Mouse (Mus musculus): ENCODE data around the gene Med15.
A peak's percentile ranks its signal among the peaks of the same experiment; 100 is the strongest.
"Not testable (repeated sequence)": the region's sequence is repeated elsewhere in the genome, so short reads cannot be mapped to it uniquely, and the experiment has no call there.

The Med15 gene

GRCm38 (mm10) chr16:17732841-17733340, at the start of gene Med15:
Gene Med15 (minus strand): TSS chr16:17732891.
- no peak for DNase-seq (ENCODE audit: low spot score in 2 of 2)

GRCm38 (mm10) chr16:17779692-17780091, 47.0 kb upstream of the Med15 start:
- DNase-seq (ENCODE audit: low spot score in 2 of 2): no peak

DNA sequence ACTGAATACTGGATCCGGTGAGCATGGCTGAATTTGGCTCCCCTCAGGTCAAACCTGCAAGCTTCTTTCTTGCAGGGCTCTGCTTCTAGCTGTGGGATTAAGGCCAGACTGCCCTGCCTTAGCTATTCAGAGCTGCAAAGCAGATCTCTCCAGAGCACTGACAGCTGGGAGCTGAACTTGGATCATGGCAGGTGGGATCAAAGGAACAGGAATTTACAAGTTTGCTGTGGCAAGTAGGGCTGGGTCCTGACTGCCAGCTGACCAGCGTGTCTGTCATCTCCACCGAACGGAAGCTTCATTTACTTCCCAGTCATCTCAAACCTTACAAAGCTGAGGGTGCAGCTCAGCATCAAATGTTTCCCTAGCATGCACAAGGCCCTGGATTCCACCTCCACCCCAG, 45.5 kb upstream of the Med15 start:
- no peak for DNase-seq (ENCODE audit: low spot score in 2 of 2)

DNA sequence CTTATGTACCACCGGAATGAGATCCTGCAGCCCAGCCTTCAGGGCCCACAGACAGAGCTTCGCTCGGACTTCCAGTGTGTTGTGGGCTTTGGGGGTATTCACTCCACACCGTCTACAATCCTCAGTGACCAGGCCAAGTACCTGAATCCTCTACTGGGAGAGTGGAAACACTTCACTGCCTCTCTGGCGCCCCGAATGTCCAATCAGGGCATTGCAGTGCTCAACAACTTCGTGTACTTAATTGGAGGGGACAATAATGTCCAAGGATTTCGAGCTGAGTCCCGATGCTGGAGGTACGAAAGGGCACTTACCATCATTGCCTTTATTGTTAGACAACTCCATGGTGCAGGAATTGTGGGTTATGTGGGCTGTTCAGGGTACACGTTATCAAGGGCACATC, 44.1 kb upstream of the Med15 start:
- no peak for DNase-seq (ENCODE audit: low spot score in 2 of 2)

- DNase-seq (ENCODE audit: low spot score in 2 of 2): no peak
Measured at GRCm38 (mm10) chr16:17771117-17771865, 38.6 kb upstream of the Med15 start.

DNA sequence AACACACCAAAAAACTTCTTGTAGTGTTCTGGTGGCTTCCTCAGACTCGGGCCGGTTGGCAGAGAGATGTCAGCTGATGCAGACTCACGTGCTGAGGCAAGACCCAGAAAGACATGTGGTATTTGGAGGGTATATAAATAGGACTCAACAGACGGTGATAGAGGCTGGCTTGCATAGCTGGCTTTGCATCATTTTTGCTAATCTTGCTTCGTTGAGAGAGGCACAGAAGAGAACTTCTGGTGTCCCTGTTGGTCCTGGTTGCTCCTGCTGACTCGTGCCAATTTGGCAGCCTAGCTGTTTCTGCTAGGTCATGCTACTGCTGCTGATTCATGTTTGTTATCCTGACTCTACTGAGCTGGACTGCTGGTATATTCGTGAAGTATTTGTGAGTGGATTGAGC, 36.1 kb upstream of the Med15 start:
- peak in 1 of 2 experiments; percentile 11 for DNase-seq (ENCODE audit: low spot score in 2 of 2)

DNA sequence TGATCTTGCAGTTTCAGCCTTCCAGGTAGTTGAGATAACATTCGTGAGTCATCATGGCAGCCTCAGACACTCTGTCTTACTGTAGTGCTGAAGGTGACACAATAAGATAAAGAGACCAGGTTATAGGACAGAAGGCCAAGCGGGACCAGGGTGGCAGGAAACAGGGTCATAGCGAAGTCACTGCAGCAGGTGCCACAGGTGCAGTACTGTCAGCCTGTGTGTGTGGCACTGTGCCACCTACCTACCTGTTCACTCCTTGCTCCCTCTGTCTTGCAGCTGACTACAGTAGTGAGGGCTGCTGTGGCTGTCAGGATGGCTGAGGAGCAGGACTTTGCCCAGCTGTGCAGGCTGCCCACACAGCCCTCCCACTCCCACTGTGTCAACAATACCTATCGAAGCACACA, 31.4 kb upstream of the Med15 start:
- DNase-seq (ENCODE audit: low spot score in 2 of 2): no peak

DNA sequence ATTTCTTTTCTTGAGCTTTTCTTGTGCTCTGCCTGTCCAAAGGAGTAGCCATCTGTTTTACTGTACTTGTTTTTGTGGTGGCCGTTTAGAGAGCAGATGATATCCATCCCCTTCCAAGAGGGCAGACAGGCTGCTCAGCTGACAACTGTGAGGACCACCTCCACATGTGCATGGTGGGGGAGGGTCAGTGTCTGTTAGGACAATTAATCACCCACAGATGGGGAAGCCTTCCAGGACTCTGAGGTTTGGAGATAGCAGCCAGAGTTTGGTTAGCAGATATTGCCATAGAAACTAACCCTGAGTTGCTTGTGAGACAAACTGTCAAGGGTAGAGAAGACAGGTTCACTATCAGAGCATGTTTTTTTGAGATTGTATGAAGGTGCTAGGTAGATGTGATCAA, 28.4 kb upstream of the Med15 start:
- no peak for DNase-seq (ENCODE audit: low spot score in 2 of 2)

DNA sequence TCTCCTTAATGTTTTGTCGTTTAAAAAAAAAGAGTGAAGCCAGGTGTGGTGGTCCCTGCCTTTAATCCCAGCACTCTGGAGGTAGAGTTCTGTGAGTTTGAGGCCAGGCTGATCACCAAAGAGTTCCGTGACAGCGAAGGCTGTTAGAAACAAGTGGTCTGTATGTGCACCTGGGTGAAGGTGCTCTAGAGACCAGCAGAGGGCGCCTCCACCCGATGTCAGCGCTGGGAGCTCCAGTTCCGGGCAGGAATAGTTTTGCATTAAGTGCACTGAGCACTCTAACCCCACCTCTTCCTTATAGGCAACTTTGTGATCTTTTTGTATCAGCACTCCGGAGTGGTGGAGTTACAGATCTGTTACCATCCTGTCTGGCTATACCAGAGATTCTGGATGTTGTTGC, 28.0 kb upstream of the Med15 start:
- DNase-seq (ENCODE audit: low spot score in 2 of 2): peak in 1 of 2 experiments; percentile 21

- DNase-seq (ENCODE audit: low spot score in 2 of 2): peak; percentile 42 to 58
Measured at GRCm38 (mm10) chr16:17759813-17760321, 27.2 kb upstream of the Med15 start.

DNA sequence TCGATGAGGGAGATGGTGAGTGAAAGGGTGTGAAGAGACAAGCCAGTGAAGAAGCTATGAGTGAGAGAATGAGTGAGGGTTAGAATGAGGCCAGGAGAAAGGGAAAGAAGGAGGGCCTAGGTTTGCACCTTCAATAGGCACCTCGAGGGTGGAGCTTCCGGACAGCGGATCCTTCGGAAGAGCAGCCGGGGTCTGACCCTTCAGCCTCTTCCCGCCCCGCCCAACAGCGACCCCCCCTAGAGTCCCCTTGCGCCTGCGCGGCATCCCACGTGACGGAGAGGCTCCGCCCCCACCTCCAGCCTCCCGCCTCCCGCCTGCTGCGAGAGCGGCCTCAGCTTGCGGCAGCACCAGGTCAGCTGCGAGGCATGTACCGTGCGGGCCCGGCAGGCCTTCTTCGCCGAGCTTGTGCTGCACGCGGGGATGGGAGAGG, 26.7 kb upstream of the Med15 start, which contains the start of gene Klhl22:
Gene Klhl22 (plus strand): TSS at position 275 of the 430 bp plus-strand sequence.
- DNase-seq (ENCODE audit: low spot score in 2 of 2): peak; percentile 82 to 92

- DNase-seq (ENCODE audit: low spot score in 2 of 2): no peak
Measured at GRCm38 (mm10) chr16:17758902-17759301, 26.2 kb upstream of the Med15 start.

- DNase-seq (ENCODE audit: low spot score in 2 of 2): no peak
Measured at GRCm38 (mm10) chr16:17757756-17758155, 25.1 kb upstream of the Med15 start.

DNA sequence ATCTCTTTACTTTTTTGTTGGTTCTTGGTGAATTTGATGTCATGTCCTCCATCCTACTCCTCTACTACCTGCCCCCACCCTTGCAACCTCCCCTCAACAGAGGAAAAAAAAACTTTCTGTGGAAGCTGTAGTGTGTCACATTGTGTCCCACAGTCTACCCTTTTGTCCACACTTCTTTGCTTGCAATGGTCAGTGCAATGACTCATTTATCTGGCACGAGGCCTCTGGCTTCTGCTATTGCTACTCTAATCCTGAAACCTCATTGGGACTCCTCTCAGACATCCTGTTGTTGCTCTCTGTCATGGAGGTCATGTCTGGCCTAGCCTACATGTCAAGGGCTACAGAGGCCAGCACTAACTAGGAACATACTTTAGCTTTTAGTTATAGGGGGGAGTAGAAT, 21.0 kb upstream of the Med15 start:
- no peak for DNase-seq (ENCODE audit: low spot score in 2 of 2)

- DNase-seq (ENCODE audit: low spot score in 2 of 2): peak; percentile 27 to 41
Measured at GRCm38 (mm10) chr16:17753001-17753400, 20.3 kb upstream of the Med15 start.

GRCm38 (mm10) chr16:17745067-17745466, 12.4 kb upstream of the Med15 start:
- no peak for DNase-seq (ENCODE audit: low spot score in 2 of 2)

DNA sequence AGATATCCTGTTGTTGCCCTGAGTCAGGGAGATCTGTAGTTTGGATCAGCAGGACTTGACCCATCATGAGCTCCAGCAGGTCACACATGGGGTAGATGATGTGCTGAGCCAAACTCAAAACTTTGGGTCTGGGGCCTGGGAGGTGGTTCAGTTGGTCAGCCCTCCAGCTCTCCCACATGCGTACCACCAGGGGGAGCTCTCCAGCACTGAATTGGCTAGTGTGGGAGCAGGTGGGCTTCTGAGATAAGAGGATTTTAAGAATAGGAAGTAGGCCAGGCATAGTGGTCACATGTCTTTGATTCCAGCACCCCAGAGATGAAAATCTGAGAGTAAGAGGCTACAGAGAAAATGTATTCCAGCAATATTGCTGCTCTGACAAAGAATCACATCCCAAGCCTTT, 11.8 kb upstream of the Med15 start:
- no peak for DNase-seq (ENCODE audit: low spot score in 2 of 2)

GRCm38 (mm10) chr16:17743279-17743678, 10.6 kb upstream of the Med15 start:
- DNase-seq (ENCODE audit: low spot score in 2 of 2): no peak

- DNase-seq (ENCODE audit: low spot score in 2 of 2): peak in 1 of 2 experiments; percentile 9
Measured at GRCm38 (mm10) chr16:17742810-17743209, 10.1 kb upstream of the Med15 start.

DNA sequence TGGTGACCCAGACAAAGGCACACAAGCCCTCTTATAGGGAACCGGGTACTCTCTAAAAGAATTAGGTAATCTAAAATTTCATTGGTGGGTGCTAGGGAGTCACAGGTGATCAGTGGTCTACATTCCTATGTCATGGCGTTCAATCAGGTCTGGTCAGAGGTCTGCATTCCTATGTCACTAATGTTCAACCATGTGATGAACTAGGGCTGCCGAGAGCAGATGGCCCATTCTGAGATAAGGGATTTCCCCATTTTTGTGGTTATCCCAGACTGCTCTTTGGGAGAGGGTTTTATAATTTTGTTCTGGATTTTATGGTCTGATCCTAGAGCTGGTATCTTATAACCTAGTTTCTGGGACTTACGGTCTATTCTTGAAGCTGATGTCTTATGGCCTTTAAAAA, 7.4 kb upstream of the Med15 start:
- DNase-seq (ENCODE audit: low spot score in 2 of 2): no peak

- no peak for DNase-seq (ENCODE audit: low spot score in 2 of 2)
Measured at GRCm38 (mm10) chr16:17736156-17736555, 3.5 kb upstream of the Med15 start.

- DNase-seq (ENCODE audit: low spot score in 2 of 2): not testable (repeated sequence)
Measured at GRCm38 (mm10) chr16:17734872-17735271, 2.2 kb upstream of the Med15 start.

DNA sequence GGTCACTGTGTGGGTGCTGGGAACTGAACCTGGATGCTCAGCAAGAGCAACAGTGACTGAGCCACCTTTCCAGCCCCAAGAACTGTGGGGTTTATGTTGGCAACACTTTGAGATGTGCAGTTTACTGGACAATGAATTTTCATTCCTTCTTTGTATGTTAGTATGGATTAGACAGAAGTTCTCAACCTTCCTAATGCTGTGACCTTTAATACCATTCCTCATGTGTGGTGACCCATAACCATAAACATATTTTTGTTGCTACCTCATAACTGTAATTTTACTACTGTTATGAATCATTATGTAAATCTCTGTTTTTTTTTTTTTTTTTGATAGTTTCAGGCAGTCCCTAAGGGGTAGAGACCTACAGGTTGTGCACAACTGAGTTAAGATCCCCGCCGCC, 955 bp upstream of the Med15 start:
- no peak for DNase-seq (ENCODE audit: low spot score in 2 of 2)
